Mouse (Mus musculus) ES-E14 (cell line): ENCODE measurements at regions not wholly inside any gene's neighbourhood (a gene's known extent, or its start where the extent isn't known, plus 50 kb on each side); places are given as distances from the start of the nearest gene placed in this dataset.

Experiments
- DNase-seq: peaks from one replicate; pipeline ENCODE4 v3.0.0-alpha.2; 2013; ENCODE audit warnings: low read depth, low spot score
- H3K27ac ChIP-seq: 2 replicates; pipeline ENCODE4 v1.5.1; 2012; ENCODE audit warnings: low read depth, mild to moderate bottlenecking, low read length, moderate library complexity, mixed read lengths; ENCODE audit not compliant: poor library complexity, insufficient read depth, severe bottlenecking
- H3K36me3 ChIP-seq: 2 replicates; pipeline ENCODE4 v1.6.1; 2012; ENCODE audit warnings: mild to moderate bottlenecking, low read length, moderate library complexity, mixed read lengths; ENCODE audit not compliant: control insufficient read depth, poor library complexity, insufficient read depth, severe bottlenecking
- H3K4me1 ChIP-seq, 2 experiments: fragments of 150-350 bp in 1 of 2; sonication (generic) in 1 of 2; 2 replicates each; pipeline ENCODE4 v1.6.1; 2012; ENCODE audit warnings: low read length in 2 of 2, mild to moderate bottlenecking in 1 of 2, mixed read lengths in 1 of 2; ENCODE audit not compliant: control insufficient read depth in 2 of 2, insufficient read depth in 2 of 2, poor library complexity in 1 of 2
- H3K4me3 ChIP-seq, 2 experiments: fragments of 150-350 bp in 1 of 2; sonication (generic) in 1 of 2; 2 replicates each; pipeline ENCODE4 v1.5.1; 2012; ENCODE audit warnings: low read length in 2 of 2, low read depth in 1 of 2, mild to moderate bottlenecking in 1 of 2, mixed read lengths in 1 of 2; ENCODE audit not compliant: insufficient read depth in 1 of 2, poor library complexity in 1 of 2, severe bottlenecking in 1 of 2
- H3K9ac ChIP-seq: 2 replicates; pipeline ENCODE4 v1.6.1; 2012; ENCODE audit warnings: low read depth, mild to moderate bottlenecking, low read length, mixed read lengths; ENCODE audit not compliant: poor library complexity, insufficient read depth, severe bottlenecking
- H3K9me3 ChIP-seq: fragments of 150-350 bp; sonication (generic); 2 replicates; pipeline ENCODE4 v1.6.1; 2012; ENCODE audit warnings: low read depth, mild to moderate bottlenecking, low read length; ENCODE audit not compliant: control insufficient read depth, insufficient read depth
- CHD2 ChIP-seq: IDR thresholded peaks from 2 replicates; pipeline ENCODE4 v1.6.1; 2014; ENCODE audit warnings: mild to moderate bottlenecking, low read depth, low read length, inconsistent platforms
- HCFC1 ChIP-seq: IDR thresholded peaks from 2 replicates; pipeline ENCODE4 v1.6.1; 2012; ENCODE audit warnings: low read length, inconsistent platforms, borderline replicate concordance; ENCODE audit not compliant: insufficient read depth
- MAFK ChIP-seq: IDR thresholded peaks from 2 replicates; pipeline ENCODE4 v1.6.1; 2014; ENCODE audit warnings: mild to moderate bottlenecking, low read depth, low read length, inconsistent platforms; ENCODE audit not compliant: insufficient read depth
- ZC3H11A ChIP-seq: IDR thresholded peaks from 2 replicates; pipeline ENCODE4 v1.6.1; 2012; ENCODE audit warnings: low read depth, mild to moderate bottlenecking, inconsistent platforms, low read length, borderline replicate concordance
- ZNF384 ChIP-seq: IDR thresholded peaks from 2 replicates; pipeline ENCODE4 v1.6.1; 2012; ENCODE audit warnings: low read depth, low read length, inconsistent platforms
- in situ Hi-C, 2 experiments: fragments of 600-800 bp; cut with MboI; formaldehyde crosslinking; loops; one replicate each; pipeline ENCODE4 v1.15.1; 2025; ENCODE audit warnings: low sequenced_read_pairs in 2 of 2, inconsistent platforms in 1 of 2; ENCODE audit not compliant: unreplicated experiment in 2 of 2

GRCm38 (mm10) chr3:54965512-54965911, 49.8 kb upstream of the Sertm1 start:
- no peak overlapping the region for H3K9ac ChIP-seq
- H3K9me3 ChIP-seq, result no peaks in the 10 kb centered on the region
- in situ Hi-C loops, result no loop called here
- no peak overlapping the region for H3K4me3 ChIP-seq
- TF ChIP-seq CHD2 (no peak), MAFK (no peak), HCFC1 (no peak), ZNF384 (no peak), ZC3H11A (no peak)
- no peaks in the 10 kb centered on the region for H3K36me3 ChIP-seq
- no peak overlapping the region for H3K27ac ChIP-seq
- H3K4me1 ChIP-seq, result no peaks in the 10 kb centered on the region
- no peak for DNase-seq
